Mouse (Mus musculus) liver, postnatal 0 days (tissue): ENCODE results near the gene Sipa1l2.

ENCODE experiments used
- CTCF ChIP-seq: sonication (generic); IDR thresholded peaks from 2 replicates; pipeline ENCODE4 v1.5.1; 2016; ENCODE audit warnings: antibody characterized with exemption, low read depth
- EP300 ChIP-seq: IDR thresholded peaks from 2 replicates; pipeline ENCODE4 v1.6.1; 2016; ENCODE audit warnings: antibody characterized with exemption, low read depth, mild to moderate bottlenecking

- TF ChIP-seq CTCF (no peak), EP300 (no peak)
These were observed 156.4 kb downstream of the Sipa1l2 start for GRCm38 (mm10) chr8:125413001-125413909.
